Mouse (Mus musculus) cortical plate, adult 2 months (tissue): ENCODE data around the gene Ces1b. TPM values are rescaled to one million over a fixed set of nuclear protein-coding genes. Genes with fewer than 3 reads are reported as not detected.

Source experiments
- H3K27ac ChIP-seq: fragments of 200-500 bp; 2 replicates; pipeline ENCODE4 v1.5.1; 2012; ENCODE audit warnings: low read length, control low read depth, inconsistent platforms; ENCODE audit not compliant: insufficient read depth
- H3K4me1 ChIP-seq: fragments of 200-500 bp; 2 replicates; pipeline ENCODE4 v1.6.1; 2011; ENCODE audit warnings: low read length; ENCODE audit not compliant: control insufficient read depth, insufficient read depth
- H3K4me3 ChIP-seq: fragments of 200-500 bp; 2 replicates; pipeline ENCODE4 v1.5.1; 2011; ENCODE audit warnings: mild to moderate bottlenecking, low read length, control low read depth; ENCODE audit not compliant: insufficient read depth
- CTCF ChIP-seq: fragments of 200-500 bp; IDR thresholded peaks from 2 replicates; pipeline ENCODE4 v1.5.1; 2011; ENCODE audit warnings: mild to moderate bottlenecking, control low read depth, low read length; ENCODE audit not compliant: insufficient read depth; ENCODE audit errors: extremely low read depth
- POLR2A ChIP-seq: fragments of 200-500 bp; IDR thresholded peaks from 2 replicates; pipeline ENCODE4 v1.6.1; 2011; ENCODE audit warnings: mild to moderate bottlenecking, low read length, control low read depth; ENCODE audit not compliant: insufficient read depth; ENCODE audit errors: extremely low read depth
- polyA plus RNA-seq: library from polyadenylated mRNA; depleted of rRNA; stranded (reverse); fragments of >200 nt; gene quantifications from 2 replicates; pipeline ENCODE4 v1.2.3, GENCODE M21; 2012; rRNA removed

Ces1b gene
- polyA plus RNA-seq, 1 experiment, result not detected

DNA sequence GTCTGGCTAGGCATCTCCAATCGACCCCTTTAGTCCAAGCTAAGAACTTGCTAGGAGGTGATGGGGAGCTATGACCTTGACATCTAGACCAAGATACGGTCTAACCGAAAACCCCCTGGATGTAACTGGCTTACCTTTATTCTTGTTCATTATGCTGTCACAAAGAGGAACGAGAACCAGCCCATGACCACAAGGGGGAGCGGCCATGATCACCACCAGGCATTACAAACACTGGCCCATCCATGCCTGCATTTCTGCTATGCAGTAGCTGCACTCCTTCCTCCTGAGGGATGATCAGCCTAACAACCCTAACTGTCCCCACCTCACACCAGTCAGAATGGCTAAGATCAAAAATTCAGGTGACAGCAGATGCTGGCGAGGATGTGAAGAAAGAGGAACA lies 67.6 kb downstream of the Ces1b start:
- Histone ChIP-seq H3K4me3 (no peak overlapping the region), H3K4me1 (no peaks in the 10 kb centered on the region), H3K27ac (no peak overlapping the region)
- no peak for TF ChIP-seq POLR2A
- peak; percentile 13; the same call in 1 of the 2 replicates for TF ChIP-seq CTCF

DNA sequence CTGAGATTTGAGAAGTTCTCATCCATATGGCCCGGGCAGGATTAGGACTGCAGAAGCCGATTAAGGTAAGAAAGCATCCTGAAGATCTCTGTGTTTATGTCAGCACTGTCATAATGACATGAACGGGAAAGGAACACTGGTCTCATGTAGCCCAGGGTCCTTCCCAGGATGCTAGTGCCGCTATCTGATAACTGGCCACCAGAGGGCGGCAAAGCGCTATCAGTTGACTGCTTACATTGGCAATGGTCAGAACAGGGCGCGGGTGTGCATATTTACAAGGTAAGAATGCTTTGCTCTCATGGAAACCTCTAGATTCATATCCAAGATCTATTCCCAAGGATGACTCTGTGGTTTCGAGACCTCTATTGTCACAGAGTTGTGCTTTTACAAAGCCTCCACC lies 68.4 kb downstream of the Ces1b start:
- no peak overlapping the region for H3K4me3 ChIP-seq
- H3K27ac ChIP-seq, result no peak overlapping the region
- no peaks in the 10 kb centered on the region for H3K4me1 ChIP-seq
- TF ChIP-seq POLR2A, result no peak
- peak; percentile 95 for TF ChIP-seq CTCF

DNA sequence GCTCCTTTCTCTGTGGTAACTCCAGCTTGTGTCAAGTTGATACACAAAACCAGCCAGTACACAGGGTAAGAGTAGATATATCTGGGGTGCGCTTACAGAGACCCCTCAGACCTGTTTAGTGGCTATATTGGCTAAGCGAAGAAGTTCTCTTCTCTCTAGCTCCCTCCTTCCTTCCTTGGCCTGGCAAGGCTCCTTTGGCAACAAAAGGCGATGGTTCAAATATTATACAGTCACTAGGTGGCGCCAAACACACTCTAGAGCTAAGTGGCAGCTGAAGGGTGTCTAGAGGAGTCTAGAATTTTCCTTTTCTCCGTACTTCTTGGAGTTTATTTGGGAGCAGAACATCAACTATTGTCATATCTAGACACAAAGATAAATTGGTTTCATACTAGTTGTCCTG lies 69.5 kb downstream of the Ces1b start:
- H3K27ac ChIP-seq, result no peak overlapping the region
- H3K4me3 ChIP-seq, result no peak overlapping the region
- peak; percentile 58 for TF ChIP-seq CTCF
- TF ChIP-seq POLR2A, result no peak
- no peaks in the 10 kb centered on the region for H3K4me1 ChIP-seq

Other genes with a start within 250 kb of the Ces1b start
- gene Lpcat2, start 224.7 kb downstream of the Ces1b start, polyA plus RNA-seq, result 13.7 and 17.0 TPM in 2 replicates
- 0.78 and 1.2 TPM in 2 replicates for gene Capns2, start 178.6 kb downstream of the Ces1b start, polyA plus RNA-seq
- gene Slc6a2, start 119.9 kb downstream of the Ces1b start, polyA plus RNA-seq, result 0.02 TPM in 2 replicates
- 0.08 and 0.09 TPM in 2 replicates for gene Ces1a, start 31.8 kb downstream of the Ces1b start, polyA plus RNA-seq
- not detected in 2 replicates for gene Ces1c, start 51.3 kb upstream of the Ces1b start, polyA plus RNA-seq
- gene Ces1d, start 117.8 kb upstream of the Ces1b start, polyA plus RNA-seq, result 0.94 TPM in 1 of 2 replicates, not detected in the other
- gene Ces1e, start 149.6 kb upstream of the Ces1b start, polyA plus RNA-seq, result not detected in 2 replicates
- gene Ces1f, start 199.7 kb upstream of the Ces1b start, polyA plus RNA-seq, result 0.11 TPM in 1 of 2 replicates, not detected in the other